Mouse (Mus musculus): ENCODE measurements around the gene Inip. TPM values are rescaled to one million over a fixed set of nuclear protein-coding genes. Genes with fewer than 3 reads are reported as not detected.

Inip gene
- total and polyA plus RNA-seq, 2 experiments from 2014 or later: 34.1 to 43.2 TPM

DNA sequence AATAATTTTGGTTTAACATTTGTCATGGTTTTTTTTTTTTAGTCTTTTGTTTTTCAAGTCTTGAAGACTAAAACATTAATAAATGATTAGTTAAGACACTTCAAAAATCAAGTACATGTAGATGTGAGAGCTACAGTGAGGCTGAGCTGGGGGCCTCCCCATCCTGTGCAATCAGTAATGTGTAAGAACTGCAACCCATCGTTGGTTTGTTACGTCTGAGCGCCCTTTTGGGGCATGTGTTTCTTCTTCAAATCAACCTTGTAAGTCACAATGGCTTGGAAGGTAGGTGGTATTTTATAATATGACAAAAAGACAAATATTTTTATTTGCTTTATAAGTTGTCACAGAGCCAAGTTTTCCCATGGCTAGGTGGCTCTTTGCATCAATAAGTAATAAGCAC, 79.6 kb downstream of the Inip start:
- Histone ChIP-seq H3K9me3 (ENCODE audit: low read length) (no peaks in the 10 kb centered on the region), H3K4me3 (ENCODE audit: low read depth, low read length) (no peak overlapping the region), H3K9ac (no peak overlapping the region), H3K27ac (ENCODE audit: low read depth, low read length) (no peak overlapping the region), H3K27me3 (ENCODE audit: insufficient read depth, low read length) (no peaks in the 10 kb centered on the region), H3K4me1 (ENCODE audit: insufficient read depth) (no peaks in the 10 kb centered on the region), H3K36me3 (ENCODE audit: insufficient read depth) (no peaks in the 10 kb centered on the region), H3K4me2 (ENCODE audit: low read depth) (no peak overlapping the region)
- TF ChIP-seq CTCF (IDR thresholded peaks at IDR 0.05; ENCODE audit: low read depth): no peak
- ATAC-seq (no peak), DNase-seq (no peak)
- 90% methylated on average over 3 of the region's 3 CpGs for WGBS

Other genes starting within 250 kb of the Inip start
- 17.2 and 18.1 TPM in 2 replicates for gene Hsdl2, start 220.0 kb downstream of the Inip start, total RNA-seq (2014; rRNA removed)
- 21.2 and 24.7 TPM in 2 replicates for gene Hsdl2, start 220.0 kb downstream of the Inip start, polyA plus RNA-seq (2015; fragmentation: Nextera tagmentation; extraction: Ambion mirVana)
- 14.5 and 22.6 TPM in 2 replicates for gene E130308A19Rik, start 175.4 kb downstream of the Inip start, total RNA-seq (2014; rRNA removed)
- 15.6 and 24.9 TPM in 2 replicates for gene E130308A19Rik, start 175.4 kb downstream of the Inip start, polyA plus RNA-seq (2015; fragmentation: Nextera tagmentation; extraction: Ambion mirVana)
- 22.7 and 31.4 TPM in 2 replicates for gene Snx30, start 4.3 kb upstream of the Inip start, total RNA-seq (2014; rRNA removed)
- 9.8 and 16.9 TPM in 2 replicates for gene Snx30, start 4.3 kb upstream of the Inip start, polyA plus RNA-seq (2015; fragmentation: Nextera tagmentation; extraction: Ambion mirVana)
- not detected in 2 replicates for gene Slc46a2, start 113.5 kb upstream of the Inip start, total RNA-seq (2014; rRNA removed)
- gene Slc46a2, start 113.5 kb upstream of the Inip start, polyA plus RNA-seq (2015; fragmentation: Nextera tagmentation; extraction: Ambion mirVana): 0.05 and 0.12 TPM in 2 replicates
- not detected in 2 replicates for gene Mup4, start 159.1 kb upstream of the Inip start, total RNA-seq (2014; rRNA removed)
- not detected in 2 replicates for gene Mup4, start 159.1 kb upstream of the Inip start, polyA plus RNA-seq (2015; fragmentation: Nextera tagmentation; extraction: Ambion mirVana)
- gene Mup6, start 162.7 kb upstream of the Inip start, total RNA-seq (2014; rRNA removed): not detected in 2 replicates
- gene Mup6, start 162.7 kb upstream of the Inip start, polyA plus RNA-seq (2015; fragmentation: Nextera tagmentation; extraction: Ambion mirVana): not detected in 2 replicates

Measured in forebrain, postnatal 0 days (tissue).